Comparison of ENCODE assay signal across 27 mouse cellular contexts in the genomic region with DNA sequence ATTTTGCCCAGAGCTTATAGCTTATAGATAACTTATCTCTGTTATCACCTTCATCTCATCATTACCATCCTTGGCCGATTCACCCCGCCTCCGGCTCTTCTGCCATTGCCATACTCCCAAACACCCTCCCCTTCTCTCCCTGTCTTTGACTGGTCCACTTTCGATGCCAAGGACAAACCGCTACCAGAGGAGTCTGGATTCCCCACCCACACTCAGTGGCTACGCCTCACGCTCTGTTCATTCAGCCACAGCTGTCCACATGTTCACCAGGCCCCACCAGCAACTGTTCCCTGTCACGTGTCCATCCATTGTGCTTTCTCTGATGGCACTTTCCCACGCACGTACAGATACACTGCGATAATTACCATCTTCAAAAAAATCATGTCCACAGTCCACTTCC.
DNase-seq lines count a peak whose midpoint lies in the region; ATAC-seq and TF ChIP-seq lines count a peak whose summit lies in the region.
"Had no signal": no experiment of that assay in that cellular context is flagged by ENCODE, and none has a peak within 500 bp of the region (broad histone marks: within the 10 kb centered on the region; RNA-seq: fewer than 3 reads in every experiment).

No protein-coding gene starts in this region.

- DNase-seq in adrenal gland, adult (ENCODE audit: inconsistent age in 2 of 2, low spot score in 1 of 2), result peak; percentile 16 to 50
- no peak for DNase-seq in adrenal gland, postnatal 4 days (ENCODE audit: low spot score in 2 of 2)
- DNase-seq in heart, postnatal 36 days, result no peak
- no peak for DNase-seq in kidney, postnatal 0 days (ENCODE audit: low spot score)
- DNase-seq in kidney, adult 9 months, result no peak
- DNase-seq in layer of hippocampus, postnatal 36 days, result no peak
- DNase-seq: cerebellum, adult 8-10 months; cerebellum, postnatal 36 days; embryo, embryonic 11 days; gastrocnemius, postnatal 10 days; heart, postnatal 14 days; kidney, postnatal 4 days; lung, adult 18-20 months; right cerebral cortex, postnatal 14 days; spleen, adult 18-20 months; thymus, adult 2 months; thymus, postnatal 4 days had no signal

- no peak for TF ChIP-seq CTCF in kidney, postnatal 0 days (IDR thresholded peaks at IDR 0.05; ENCODE audit: low read depth)
- no peak for TF ChIP-seq CTCF in intestine, postnatal 0 days (IDR thresholded peaks at IDR 0.05; ENCODE audit: low read depth)

- no peak overlapping the region for H3K4me2 ChIP-seq in heart, embryonic 13.5 days
- no peak overlapping the region for H3K4me2 ChIP-seq in kidney, postnatal 0 days (ENCODE audit: low read length)
- 0 out of 2 replicates have a peak overlapping the region, but pooled peaks have one; percentile 6 for H3K4me2 ChIP-seq in intestine, postnatal 0 days (replicated peaks; ENCODE audit: low read depth)
- H3K4me2 ChIP-seq: forebrain, embryonic 15.5 days; heart, embryonic 12.5 days; hindbrain, embryonic 13.5 days; limb, embryonic 13.5 days; liver, embryonic 12.5 days; midbrain, embryonic 12.5 days; neural tube, embryonic 15.5 days had no signal

- H3K27me3 ChIP-seq in heart, embryonic 13.5 days (replicated peaks), result no peaks in the 10 kb centered on the region
- no peaks in the 10 kb centered on the region for H3K27me3 ChIP-seq in kidney, postnatal 0 days (ENCODE audit: insufficient read depth, low read length)
- H3K27me3 ChIP-seq in intestine, postnatal 0 days (replicated peaks; ENCODE audit: control insufficient read depth, insufficient read depth, low read length), result no peaks in the 10 kb centered on the region
- H3K27me3 ChIP-seq: forebrain, embryonic 15.5 days; heart, embryonic 12.5 days; hindbrain, embryonic 13.5 days; limb, embryonic 13.5 days; liver, embryonic 12.5 days; midbrain, embryonic 12.5 days; neural tube, embryonic 15.5 days had no signal

- H3K4me1 ChIP-seq in heart, embryonic 13.5 days, result peaks cover 13% of the 10 kb centered on the region
- H3K4me1 ChIP-seq in kidney, postnatal 0 days (replicated peaks; ENCODE audit: insufficient read depth, low read length), result 0 out of 2 replicates have a peak, but pooled peaks cover 6% of the 10 kb centered on the region
- H3K4me1 ChIP-seq in intestine, postnatal 0 days (replicated peaks; ENCODE audit: control insufficient read depth, insufficient read depth, low read length), result peaks cover 8% of the 10 kb centered on the region; the same call in 1 of the 2 replicates
- H3K4me1 ChIP-seq: liver, embryonic 12.5 days; neural tube, embryonic 15.5 days had no signal

- ATAC-seq in heart, embryonic 13.5 days (ENCODE audit: extremely low read depth, insufficient number of reproducible peaks, low FRiP score, low TSS enrichment), result no peak
- no peak for ATAC-seq in kidney, postnatal 0 days (replicated peaks; ENCODE audit: low FRiP score, low read depth)
- ATAC-seq in intestine, postnatal 0 days, result no peak
- ATAC-seq: activated CD4-positive, CD25-positive, alpha-beta regulatory T cell, adult 4 months; forebrain, embryonic 15.5 days; liver, embryonic 12.5 days had no signal

- intact Hi-C loops in heart, postnatal 36 days (cut with DNase I), result no loop called here

- peaks cover 7% of the 10 kb centered on the region for H3K36me3 ChIP-seq in heart, embryonic 13.5 days
- H3K36me3 ChIP-seq in kidney, postnatal 0 days (ENCODE audit: insufficient read depth, low read length), result no peaks in the 10 kb centered on the region
- no peaks in the 10 kb centered on the region for H3K36me3 ChIP-seq in intestine, postnatal 0 days (ENCODE audit: control insufficient read depth, insufficient read depth)
- H3K36me3 ChIP-seq: forebrain, embryonic 15.5 days; hindbrain, embryonic 13.5 days; limb, embryonic 13.5 days; liver, embryonic 12.5 days; midbrain, embryonic 12.5 days; neural tube, embryonic 15.5 days had no signal

- H3K27ac ChIP-seq in heart, embryonic 13.5 days (replicated peaks), result 0 out of 2 replicates have a peak overlapping the region, but pooled peaks have one; percentile 1
- peak overlapping the region; percentile 82 for H3K27ac ChIP-seq in kidney, postnatal 0 days
- H3K27ac ChIP-seq in intestine, postnatal 0 days (ENCODE audit: low read depth, low read length), result no peak overlapping the region
- H3K27ac ChIP-seq: forebrain, embryonic 15.5 days; hindbrain, embryonic 13.5 days; limb, embryonic 13.5 days; liver, embryonic 12.5 days; midbrain, embryonic 12.5 days; neural tube, embryonic 15.5 days had no signal

- no peak overlapping the region for H3K4me3 ChIP-seq in heart, embryonic 13.5 days
- no peak overlapping the region for H3K4me3 ChIP-seq in kidney, postnatal 0 days (replicated peaks; ENCODE audit: low read depth, low read length)
- no peak overlapping the region for H3K4me3 ChIP-seq in intestine, postnatal 0 days (ENCODE audit: low read depth, low read length)
- H3K4me3 ChIP-seq: forebrain, embryonic 15.5 days; heart, embryonic 12.5 days; hindbrain, embryonic 13.5 days; limb, embryonic 13.5 days; liver, embryonic 12.5 days; midbrain, embryonic 12.5 days; neural tube, embryonic 15.5 days had no signal

- no peaks in the 10 kb centered on the region for H3K9me3 ChIP-seq in heart, embryonic 13.5 days
- H3K9me3 ChIP-seq in kidney, postnatal 0 days (replicated peaks; ENCODE audit: low read length), result no peaks in the 10 kb centered on the region
- H3K9me3 ChIP-seq in intestine, postnatal 0 days (ENCODE audit: control insufficient read depth), result no peaks in the 10 kb centered on the region
- H3K9me3 ChIP-seq: forebrain, embryonic 15.5 days; heart, embryonic 12.5 days; hindbrain, embryonic 13.5 days; limb, embryonic 13.5 days; liver, embryonic 12.5 days; midbrain, embryonic 12.5 days; neural tube, embryonic 15.5 days had no signal

- 91% methylated on average over 11 of the region's 11 CpGs for WGBS in heart, embryonic 13.5 days
- WGBS in kidney, postnatal 0 days, result 90% methylated on average over 11 of the region's 11 CpGs
- WGBS in intestine, postnatal 0 days, result 86% methylated on average over 11 of the region's 11 CpGs

- H3K9ac ChIP-seq in heart, embryonic 13.5 days, result no peak overlapping the region
- H3K9ac ChIP-seq in kidney, postnatal 0 days (ENCODE audit: low read depth, low read length), result no peak overlapping the region
- no peak overlapping the region for H3K9ac ChIP-seq in intestine, postnatal 0 days (ENCODE audit: low read depth, low read length)
- H3K9ac ChIP-seq: forebrain, embryonic 15.5 days; heart, embryonic 12.5 days; hindbrain, embryonic 13.5 days; limb, embryonic 13.5 days; liver, embryonic 12.5 days; midbrain, embryonic 12.5 days; neural tube, embryonic 15.5 days had no signal

Comparison
In these comparisons a context has a peak if more than half of its experiments do, and no peak if none do; other contexts are left out.
1. DNase-seq: peak in adrenal gland, adult (2 of 2); none in adrenal gland, postnatal 4 days (0 of 2), heart, postnatal 36 days (0 of 2), kidney, postnatal 0 days (single experiment), kidney, adult 9 months (single experiment) and layer of hippocampus, postnatal 36 days (0 of 2).